In genomic region chr2:22740441-22740840, GRCm38 (mm10) we compare ENCODE assay signal across 18 mouse cellular contexts. TPM values are rescaled to one million over a fixed set of nuclear protein-coding genes. Genes with fewer than 3 reads are reported as not detected.
DNase-seq lines count a peak whose midpoint lies in the region.
"Had no signal": no experiment of that assay in that cellular context is flagged by ENCODE, and none has a peak within 500 bp of the region (broad histone marks: within the 10 kb centered on the region; RNA-seq: fewer than 3 reads in every experiment).

No protein-coding gene starts in this region.

- peak; percentile 43 for DNase-seq in 416B (ENCODE audit: low read depth)
- peak; percentile 98 for DNase-seq in ES-CJ7 (ENCODE audit: low read depth, low spot score)
- DNase-seq in R1 (ENCODE audit: low read depth, low spot score) = peak; percentile 89
- DNase-seq in adipocyte (ENCODE audit: low spot score) = peak; percentile 20
- DNase-seq in left cerebral cortex, postnatal 10 days (ENCODE audit: extremely low spot score in 1 of 2, low spot score in 2 of 2) = no peak
- no peak for DNase-seq in gastrocnemius, adult 8-10 months (ENCODE audit: low spot score in 2 of 2)
- no peak for DNase-seq in layer of hippocampus, adult 11-12 months (ENCODE audit: low spot score)
- DNase-seq: adrenal gland, postnatal 10 days; adrenal gland, postnatal 36 days; cerebellum, adult 11 months; cerebellum, adult 2 months; cerebellum, adult 9-11 months; cerebellum, postnatal 25 days; gastrocnemius, postnatal 14 days; heart, adult 11 months; heart, postnatal 10 days; heart, postnatal 36 days; kidney, adult 2 months had no signal

- intact Hi-C loops in left cerebral cortex, postnatal 10 days (cut with DNase I) = no loop called here

RNA-seq across cellular contexts. Expression of gene Apbb1ip, which starts 33.5 kb away (rescaled TPM):
- 1 to 10 TPM; 6.6 to 7.2 TPM for total RNA-seq in left cerebral cortex, postnatal 10 days (2021)
- 1 to 10 TPM in 2 of 4 experiments, under 1 TPM in 2; 0.56 to 2.2 (median 0.96) TPM for total RNA-seq in gastrocnemius, adult 8-10 months (2022)

Comparison
In these comparisons a context has a peak if more than half of its experiments do, and no peak if none do; other contexts are left out.
1. DNase-seq: peak in 416B (single experiment), ES-CJ7 (single experiment), R1 (single experiment) and adipocyte (single experiment); none in left cerebral cortex, postnatal 10 days (0 of 2), gastrocnemius, adult 8-10 months (0 of 2) and layer of hippocampus, adult 11-12 months (single experiment).